Mouse (Mus musculus): ENCODE measurements around the gene Gm3880.

- TF ChIP-seq CTCF (IDR thresholded peaks at IDR 0.05; ENCODE audit: low read depth) (no peak), EP300 (IDR thresholded peaks at IDR 0.05; ENCODE audit: low read depth) (no peak)
Observed at GRCm38 (mm10) chrX:102666641-102667040, 20.1 kb downstream of the Gm3880 start.
